Mouse (Mus musculus) neural tube, embryonic 11.5 days (tissue): ENCODE measurements at regions not wholly inside any gene's neighbourhood (a gene's known extent, or its start where the extent isn't known, plus 50 kb on each side); places are given as distances from the start of the nearest gene placed in this dataset.

Source experiments
- ATAC-seq: fragments of 200-750 bp; cut with Nextera tagmentation; 2 replicates; pipeline ENCODE4 v1.8.0; 2017; ENCODE audit warnings: moderate number of reproducible peaks, mild to moderate bottlenecking, moderate TSS enrichment, moderate library complexity; ENCODE audit not compliant: insufficient read depth, low FRiP score, low TSS enrichment
- DNase-seq: peaks from one replicate; pipeline ENCODE4 v3.0.0-alpha.2; 2015; ENCODE audit warnings: low spot score
- H3K27ac ChIP-seq: fragments of 300-500 bp; sonication (generic); 2 replicates; pipeline ENCODE4 v1.5.1; 2014; ENCODE audit warnings: low read depth, mild to moderate bottlenecking, low read length
- H3K27me3 ChIP-seq: fragments of 300-500 bp; sonication (generic); 2 replicates; pipeline ENCODE4 v1.6.1; 2014; ENCODE audit warnings: mild to moderate bottlenecking, low read length, mixed read lengths; ENCODE audit not compliant: control insufficient read depth, insufficient read depth
- H3K36me3 ChIP-seq: fragments of 300-500 bp; sonication (generic); 2 replicates; pipeline ENCODE4 v1.6.1; 2014; ENCODE audit warnings: mild to moderate bottlenecking, low read length, moderate library complexity, mixed read lengths; ENCODE audit not compliant: control insufficient read depth, insufficient read depth
- H3K4me1 ChIP-seq: fragments of 300-500 bp; sonication (generic); 2 replicates; pipeline ENCODE4 v1.6.1; 2014; ENCODE audit warnings: low read length, mixed read lengths; ENCODE audit not compliant: control insufficient read depth, insufficient read depth
- H3K4me2 ChIP-seq: fragments of 300-500 bp; sonication (generic); 2 replicates; pipeline ENCODE4 v1.6.1; 2014; ENCODE audit warnings: low read depth, mild to moderate bottlenecking, moderate library complexity
- H3K4me3 ChIP-seq: fragments of 300-500 bp; sonication (generic); 2 replicates; pipeline ENCODE4 v1.5.1; 2014; ENCODE audit warnings: low read depth, low read length
- H3K9ac ChIP-seq: fragments of 300-500 bp; sonication (generic); 2 replicates; pipeline ENCODE4 v1.6.1; 2014; ENCODE audit warnings: mild to moderate bottlenecking, low read length
- H3K9me3 ChIP-seq: fragments of 300-500 bp; sonication (generic); 2 replicates; pipeline ENCODE4 v1.6.1; 2016; ENCODE audit warnings: low read length; ENCODE audit not compliant: control insufficient read depth
- WGBS: fragments of 180-500 bp; shearing (Covaris S2); extraction: QIAGEN DNeasy Blood & Tissue Kit; methylation state at CpG from one replicate; pipeline ENCODE4 v1.1.7; 2014; 5-methylcytosine and 5-hydroxymethylcytosine counted together

- Histone ChIP-seq H3K4me2 (no peak overlapping the region), H3K9me3 (no peaks in the 10 kb centered on the region), H3K27ac (no peak overlapping the region), H3K27me3 (no peaks in the 10 kb centered on the region), H3K9ac (no peak overlapping the region), H3K36me3 (no peaks in the 10 kb centered on the region), H3K4me3 (no peak overlapping the region), H3K4me1 (peaks cover 10% of the 10 kb centered on the region)
- 69% methylated on average over 7 of the region's 7 CpGs for WGBS
- ATAC-seq: no peak
- DNase-seq: no peak
Observed at GRCm38 (mm10) chr11:117036977-117037376, 78.0 kb upstream of the Sec14l1 start.

- Histone ChIP-seq H3K4me2 (no peak overlapping the region), H3K4me1 (peaks cover 10% of the 10 kb centered on the region), H3K36me3 (no peaks in the 10 kb centered on the region), H3K9ac (no peak overlapping the region), H3K9me3 (no peaks in the 10 kb centered on the region), H3K4me3 (no peak overlapping the region), H3K27ac (no peak overlapping the region), H3K27me3 (no peaks in the 10 kb centered on the region)
- DNase-seq (no peak), ATAC-seq (no peak)
- 46% methylated on average over 20 of the region's 20 CpGs for WGBS
Observed at GRCm38 (mm10) chr11:117038282-117039106, 76.5 kb upstream of the Sec14l1 start.

DNA sequence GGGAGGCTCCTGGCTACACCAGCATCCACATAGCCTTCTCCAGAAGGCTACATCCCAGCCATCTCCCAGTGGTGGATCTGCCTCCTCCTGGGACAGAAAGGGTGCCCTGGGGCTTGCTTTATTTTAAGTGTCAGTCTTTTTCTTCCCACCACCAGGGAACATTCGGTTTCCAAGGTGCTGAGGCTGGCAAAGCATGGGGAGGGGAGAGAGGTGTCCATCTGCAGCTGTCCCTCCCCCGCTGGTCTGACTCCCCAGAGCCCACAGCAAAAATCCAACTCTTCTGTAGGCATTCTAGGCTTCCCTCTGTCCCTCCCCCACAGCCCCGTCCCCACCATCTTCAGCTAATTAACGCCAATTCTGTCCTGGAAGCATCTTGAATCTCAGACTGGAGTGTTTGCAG, 74.1 kb upstream of the Sec14l1 start:
- DNase-seq: no peak
- H3K4me3 ChIP-seq: no peak overlapping the region
- H3K27me3 ChIP-seq: no peaks in the 10 kb centered on the region
- no peak overlapping the region for H3K27ac ChIP-seq
- peaks cover 8% of the 10 kb centered on the region for H3K4me1 ChIP-seq
- WGBS: 21% methylated on average over 4 of the region's 4 CpGs
- H3K9me3 ChIP-seq: no peaks in the 10 kb centered on the region
- no peak overlapping the region for H3K4me2 ChIP-seq
- no peak for ATAC-seq
- no peak overlapping the region; the same call in 1 of the 2 replicates for H3K9ac ChIP-seq
- no peaks in the 10 kb centered on the region for H3K36me3 ChIP-seq

DNA sequence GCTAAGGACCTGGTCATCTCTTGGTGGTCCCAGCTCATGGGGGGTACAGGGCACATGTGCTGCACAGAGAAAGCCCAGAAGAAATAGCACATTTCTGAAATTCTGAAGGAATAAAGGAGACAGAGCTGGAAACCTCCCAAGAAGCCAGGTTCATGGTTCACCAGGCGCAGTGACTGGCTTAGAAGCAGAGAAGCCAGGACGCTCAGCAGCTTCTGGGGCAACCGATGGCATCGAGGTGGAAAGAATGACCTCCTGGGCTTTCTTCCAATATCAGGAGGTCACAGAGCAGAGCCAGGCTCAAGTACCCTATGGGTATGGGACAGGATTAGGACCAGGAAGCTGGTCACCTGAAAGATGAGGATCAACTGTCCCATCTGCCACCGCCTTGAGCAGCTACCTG, 72.6 kb upstream of the Sec14l1 start:
- H3K27ac ChIP-seq: no peak overlapping the region
- no peak overlapping the region for H3K9ac ChIP-seq
- WGBS: 76% methylated on average over 5 of the region's 5 CpGs
- H3K4me2 ChIP-seq: no peak overlapping the region
- no peak overlapping the region for H3K4me3 ChIP-seq
- no peaks in the 10 kb centered on the region for H3K9me3 ChIP-seq
- DNase-seq (no peak), ATAC-seq (no peak)
- no peaks in the 10 kb centered on the region for H3K36me3 ChIP-seq
- no peaks in the 10 kb centered on the region for H3K4me1 ChIP-seq
- no peaks in the 10 kb centered on the region for H3K27me3 ChIP-seq

DNA sequence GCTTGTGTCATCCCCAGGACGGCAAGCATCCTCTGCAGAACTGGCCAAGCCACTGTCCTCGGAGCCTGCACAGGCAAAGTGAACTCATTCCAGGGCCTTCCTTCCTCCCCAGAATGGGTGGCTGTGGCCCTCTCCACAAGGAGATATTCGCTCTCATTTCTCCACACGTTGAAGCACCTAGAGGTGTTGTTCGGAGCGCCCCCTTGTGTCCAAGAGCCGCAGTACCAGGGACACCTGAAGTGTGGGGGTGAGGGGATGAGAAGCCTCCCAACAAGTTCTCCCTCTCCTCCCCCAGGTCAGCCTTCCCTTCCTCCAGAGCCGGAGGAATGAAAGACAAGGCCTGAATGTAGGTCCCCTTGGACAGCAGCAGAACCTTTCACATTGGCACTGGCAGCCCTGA, 71.4 kb upstream of the Sec14l1 start:
- Histone ChIP-seq H3K36me3 (no peaks in the 10 kb centered on the region), H3K4me1 (no peaks in the 10 kb centered on the region), H3K9ac (no peak overlapping the region), H3K4me3 (no peak overlapping the region), H3K9me3 (no peaks in the 10 kb centered on the region), H3K27me3 (no peaks in the 10 kb centered on the region), H3K27ac (no peak overlapping the region), H3K4me2 (no peak overlapping the region)
- 9% methylated on average over 8 of the region's 8 CpGs for WGBS
- peak; percentile 80 for DNase-seq
- ATAC-seq: no peak

GRCm38 (mm10) chr11:117044731-117045130, 70.2 kb upstream of the Sec14l1 start:
- H3K9me3 ChIP-seq: no peaks in the 10 kb centered on the region
- ATAC-seq (no peak), DNase-seq (no peak)
- H3K27me3 ChIP-seq: no peaks in the 10 kb centered on the region
- no peak overlapping the region for H3K4me3 ChIP-seq
- H3K4me2 ChIP-seq: no peak overlapping the region
- H3K9ac ChIP-seq: no peak overlapping the region
- no peak overlapping the region for H3K27ac ChIP-seq
- H3K4me1 ChIP-seq: no peaks in the 10 kb centered on the region
- H3K36me3 ChIP-seq: no peaks in the 10 kb centered on the region
- WGBS: 76% methylated on average over 1 of the region's 1 CpGs

- ATAC-seq (no peak), DNase-seq (no peak)
- Histone ChIP-seq H3K4me2 (no peak overlapping the region), H3K9me3 (no peaks in the 10 kb centered on the region), H3K27me3 (no peaks in the 10 kb centered on the region), H3K4me1 (no peaks in the 10 kb centered on the region), H3K36me3 (no peaks in the 10 kb centered on the region), H3K27ac (peak overlapping the region; percentile 42; the same call in 1 of the 2 replicates), H3K4me3 (no peak overlapping the region), H3K9ac (no peak overlapping the region)
- 95% methylated on average over 5 of the region's 5 CpGs for WGBS
Observed at GRCm38 (mm10) chr11:117046636-117047035, 68.3 kb upstream of the Sec14l1 start.

GRCm38 (mm10) chr11:117047172-117047950, 67.6 kb upstream of the Sec14l1 start:
- Histone ChIP-seq H3K4me2 (no peak overlapping the region), H3K9me3 (no peaks in the 10 kb centered on the region), H3K4me1 (no peaks in the 10 kb centered on the region), H3K4me3 (no peak overlapping the region), H3K27me3 (no peaks in the 10 kb centered on the region), H3K27ac (peak overlapping the region; percentile 63; the same call in 1 of the 2 replicates), H3K9ac (no peak overlapping the region), H3K36me3 (no peaks in the 10 kb centered on the region)
- DNase-seq (peak; percentile 80), ATAC-seq (peak; percentile 48; the same call in 1 of the 2 replicates)
- 28% methylated on average over 22 of the region's 22 CpGs for WGBS
